Mouse (Mus musculus) fat pad, adult 2 months (tissue): ENCODE measurements around the gene Vhl.

Source experiments
- DNase-seq: peaks from one replicate; pipeline ENCODE4 v3.0.0-alpha.2; 2011; ENCODE audit warnings: low read depth, low spot score; ENCODE audit errors: extremely low read depth

Gene Vhl

DNA sequence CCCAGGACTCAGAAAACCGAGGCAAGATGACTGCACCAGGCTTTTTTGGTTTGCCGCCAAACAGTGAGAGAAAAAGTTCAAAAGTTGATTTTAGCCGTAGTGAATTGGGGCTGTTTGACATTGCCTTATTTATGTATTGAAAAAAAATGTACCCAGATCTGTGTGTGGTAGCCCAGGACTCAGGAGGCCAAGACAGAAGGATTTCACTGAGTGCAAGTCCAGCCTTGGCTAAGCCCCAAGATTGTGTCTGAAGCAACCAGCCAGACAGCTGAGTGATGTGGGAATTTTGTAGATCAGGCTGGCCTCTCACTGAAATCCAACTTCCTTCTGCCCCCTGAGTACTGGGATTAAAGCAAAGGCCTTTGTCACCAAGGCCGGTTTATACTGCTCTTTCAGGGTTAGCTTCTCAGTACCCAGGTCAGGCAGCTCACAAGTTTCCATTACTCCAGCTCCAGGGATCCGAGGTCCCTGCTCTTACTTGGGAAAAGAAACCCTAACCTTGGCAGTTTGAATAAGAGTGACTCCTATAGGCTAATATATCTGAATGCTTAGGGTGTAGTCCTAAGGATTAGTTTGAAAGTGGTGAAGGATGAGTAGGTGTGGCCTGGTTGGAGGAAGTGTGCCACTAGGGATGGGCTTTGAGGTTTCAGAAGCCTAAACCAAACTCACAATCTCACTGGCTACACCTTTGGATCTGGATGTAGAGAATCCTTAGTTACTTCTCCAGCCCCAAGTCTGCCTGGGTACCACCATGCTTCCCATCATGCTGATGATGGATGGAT lies 1.4 kb downstream of the Vhl start:
- DNase-seq = no peak

DNA sequence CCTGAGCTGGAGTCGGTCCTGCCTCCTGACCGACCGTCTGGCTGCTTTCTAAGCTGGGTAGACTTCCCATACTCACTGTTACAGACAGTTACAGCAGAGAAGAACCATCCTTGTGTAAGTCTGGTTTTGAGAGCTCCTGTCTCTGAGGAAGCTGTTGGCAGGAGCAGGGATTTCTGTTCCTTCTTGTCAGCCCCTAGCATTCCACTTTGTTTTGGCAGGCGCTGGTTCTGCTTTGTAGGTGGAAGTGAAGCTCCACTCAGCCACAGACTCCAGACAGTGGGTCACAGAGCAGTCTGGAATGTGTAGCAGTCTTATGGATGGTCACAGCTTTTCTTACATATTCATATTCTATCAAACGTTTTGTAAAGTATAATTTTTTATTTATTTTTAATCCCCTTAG lies 6.6 kb downstream of the Vhl start:
- DNase-seq = no peak

DNA sequence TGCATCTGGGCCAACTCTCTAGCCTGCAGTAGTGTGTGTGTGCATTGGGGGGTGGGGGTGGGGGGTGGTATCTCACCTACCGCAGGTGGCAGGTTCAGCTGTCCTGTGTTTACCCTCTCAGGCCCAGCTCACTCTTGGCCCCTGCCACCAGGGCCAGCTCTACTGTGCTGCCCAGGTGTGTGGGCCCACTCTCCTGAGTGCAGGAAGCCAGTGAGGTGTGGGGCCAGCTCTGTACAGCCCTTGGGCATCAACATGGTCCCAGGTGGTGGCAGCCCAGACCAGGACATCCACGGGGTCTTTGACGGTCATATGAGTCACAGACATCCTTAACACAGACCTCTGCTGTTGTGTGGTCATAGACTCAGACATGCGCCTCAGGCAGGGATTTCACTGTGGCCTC lies 9.1 kb downstream of the Vhl start:
- no peak for DNase-seq

DNA sequence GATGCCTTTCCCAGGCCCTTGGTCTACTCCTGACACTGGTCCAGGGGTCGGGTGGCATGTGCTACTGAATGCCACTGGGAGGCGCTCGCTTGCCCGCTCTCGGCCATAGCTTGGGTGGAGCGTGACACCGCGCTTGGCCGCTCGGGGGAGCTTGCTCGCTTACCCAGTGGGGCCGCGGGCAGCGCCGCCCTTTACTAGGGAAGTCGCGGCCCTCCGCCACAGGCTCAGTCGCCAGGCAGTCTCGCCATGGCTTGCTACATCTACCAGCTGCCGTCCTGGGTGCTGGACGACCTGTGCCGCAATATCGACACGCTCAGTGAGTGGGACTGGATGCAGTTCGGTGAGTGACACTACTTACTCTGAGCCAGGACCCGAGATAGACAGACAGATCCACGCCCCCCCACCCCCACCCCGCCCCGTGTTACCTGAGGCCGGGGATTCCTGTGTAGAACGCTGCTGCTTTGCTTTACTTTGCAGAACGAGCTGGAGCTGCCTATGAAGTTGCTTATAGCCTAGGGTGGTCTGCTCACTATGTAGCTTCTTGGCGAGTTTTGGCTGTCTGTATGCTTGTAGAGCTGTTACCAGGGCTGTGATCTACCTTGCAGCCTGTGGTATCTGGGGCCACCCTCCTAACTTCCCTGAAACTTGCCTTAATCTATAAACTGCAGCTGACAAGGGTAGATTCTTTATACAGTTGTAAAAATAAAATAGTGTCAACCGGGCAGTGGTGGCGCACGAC lies 14.7 kb downstream of the Vhl start, which contains the start of gene Irak2:
Gene Irak2, plus strand, starts transcription at position 166 of the 739 bp plus-strand sequence.
- DNase-seq = no peak

DNA sequence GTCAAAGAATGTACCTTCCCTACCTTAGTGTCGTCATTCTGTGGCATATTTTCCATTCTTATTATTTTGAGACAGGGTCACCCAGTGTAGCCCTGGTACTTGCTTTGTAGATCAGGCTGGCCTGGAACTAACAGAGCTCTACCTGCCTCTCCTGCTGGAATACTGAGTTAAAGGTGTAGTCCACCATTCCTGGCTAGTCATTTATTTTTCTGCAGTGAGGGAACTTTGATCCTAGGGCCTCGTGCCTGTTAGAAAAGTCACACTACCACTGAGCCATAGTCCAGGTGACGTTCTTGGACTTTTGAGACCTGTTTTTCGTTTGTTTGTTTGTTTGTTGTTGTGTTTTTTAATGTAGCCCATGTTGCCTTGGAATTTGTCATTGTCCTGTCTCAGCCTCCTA lies 15.4 kb downstream of the Vhl start:
- DNase-seq = no peak

DNA sequence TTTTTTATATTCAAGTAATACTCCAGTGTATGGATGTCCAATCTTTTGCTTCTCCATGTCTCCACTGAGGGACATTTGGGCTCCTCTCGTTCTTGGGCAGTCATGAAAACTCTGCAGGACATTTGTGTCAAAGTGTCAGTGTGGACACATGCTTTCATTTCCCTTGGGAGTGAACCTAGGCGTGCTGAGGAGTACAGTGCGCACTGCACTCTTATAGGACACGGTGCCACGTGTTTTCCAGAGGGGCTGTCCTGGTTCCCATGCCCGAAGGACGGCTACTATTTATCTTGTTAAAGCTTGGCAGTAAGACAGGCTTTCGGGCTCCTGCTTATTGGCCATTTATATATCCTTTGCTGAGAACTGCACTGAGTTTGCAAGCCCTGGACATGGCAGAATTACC lies 18.8 kb downstream of the Vhl start:
- DNase-seq = no peak

DNA sequence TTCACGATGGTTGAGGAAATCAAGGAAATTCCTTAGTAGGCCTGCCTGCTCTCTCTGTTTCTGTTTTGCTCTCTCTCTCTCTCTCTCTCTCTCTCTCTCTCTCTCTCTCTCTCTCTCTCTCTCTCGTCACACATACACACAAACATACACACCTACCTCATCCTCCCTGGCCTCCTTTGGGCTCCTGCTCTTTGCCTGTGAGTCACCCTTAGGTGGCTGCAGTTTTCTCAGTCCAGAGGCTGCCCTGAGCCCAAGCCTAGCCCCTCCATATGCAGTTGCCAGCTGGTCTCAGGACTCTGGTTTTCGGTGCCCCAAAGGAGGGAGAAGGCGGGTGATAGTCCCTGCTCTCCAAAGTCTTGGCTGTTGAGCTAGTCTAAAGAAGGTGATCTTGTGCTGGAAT lies 19.3 kb downstream of the Vhl start:
- DNase-seq = no peak

DNA sequence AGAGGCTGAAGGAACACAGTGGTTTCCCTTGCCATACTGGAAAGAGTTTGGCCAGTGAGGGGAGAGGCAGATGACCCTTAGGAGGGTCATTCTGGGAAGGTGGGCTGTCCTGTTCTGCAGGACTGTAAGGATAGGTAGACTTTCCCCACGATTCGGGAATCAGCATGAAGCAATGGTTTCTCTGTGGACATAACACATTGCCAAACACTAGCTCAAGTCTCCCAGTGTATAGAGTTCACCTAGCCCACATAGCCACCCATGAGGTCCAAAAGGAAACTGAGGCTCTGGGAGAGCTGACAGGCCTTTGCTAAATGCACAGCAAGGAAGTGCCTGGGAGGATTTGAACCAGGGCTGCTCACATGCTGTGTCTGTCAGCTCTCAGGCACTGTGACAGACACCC lies 20.2 kb downstream of the Vhl start:
- DNase-seq = no peak

DNA sequence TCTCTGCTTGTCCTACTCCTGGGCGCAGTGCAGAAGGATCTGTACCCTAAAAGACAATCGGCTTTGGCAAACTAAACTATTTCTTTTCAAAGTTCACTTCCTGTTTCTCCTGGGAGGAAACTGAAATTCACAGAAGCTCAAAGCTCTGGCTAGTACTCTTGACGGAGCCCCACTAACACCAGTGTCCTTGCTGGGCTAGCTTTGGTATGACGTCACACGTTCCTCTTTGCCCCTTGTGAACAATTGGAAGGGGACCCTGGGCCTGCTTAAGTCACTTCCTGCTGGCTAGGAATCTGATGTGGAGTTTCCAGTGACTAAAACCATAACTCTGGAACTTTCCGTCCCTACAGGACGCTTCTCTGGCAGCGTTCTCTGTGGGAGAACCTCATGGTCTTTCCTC lies 21.0 kb downstream of the Vhl start:
- DNase-seq = no peak

DNA sequence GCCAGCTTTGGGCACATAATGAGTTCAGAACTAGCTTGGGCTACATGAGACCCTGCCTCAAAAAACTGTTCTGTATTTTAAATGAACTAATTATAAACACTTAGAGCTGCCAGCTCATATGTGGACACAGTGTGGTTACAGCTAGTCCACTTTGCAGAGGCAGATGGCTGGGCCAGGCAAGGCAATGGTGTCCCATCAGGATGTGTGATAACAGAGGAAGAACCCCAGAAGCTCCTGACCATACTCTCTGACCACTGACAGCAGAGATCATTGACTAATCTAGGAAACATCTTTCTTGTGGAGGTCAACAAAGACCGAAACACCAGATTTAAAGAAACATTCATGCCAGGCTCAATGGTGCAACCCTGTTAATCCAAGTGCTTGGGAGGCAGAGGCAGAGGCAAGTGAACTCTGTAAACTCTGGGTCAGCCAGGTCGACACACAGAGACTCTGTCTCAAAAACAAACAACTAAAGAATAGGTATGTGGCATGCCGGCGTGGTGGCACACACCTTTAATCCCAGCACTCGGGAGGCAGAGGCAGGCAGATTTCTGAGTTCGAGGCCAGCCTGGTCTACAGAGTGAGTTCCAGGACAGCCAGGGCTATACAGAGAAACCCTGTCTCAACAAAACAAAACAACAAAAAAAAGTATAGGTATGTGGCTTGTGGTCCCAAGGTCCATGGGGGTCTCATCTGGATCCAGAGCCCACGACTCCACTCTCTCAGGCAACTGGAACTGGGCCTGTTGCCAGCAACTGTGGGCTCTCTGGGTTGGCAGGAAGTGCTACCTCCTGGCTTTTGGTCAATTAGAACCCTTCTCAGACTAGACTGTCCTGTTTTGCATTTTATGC lies 25.8 kb downstream of the Vhl start:
- DNase-seq = no peak

DNA sequence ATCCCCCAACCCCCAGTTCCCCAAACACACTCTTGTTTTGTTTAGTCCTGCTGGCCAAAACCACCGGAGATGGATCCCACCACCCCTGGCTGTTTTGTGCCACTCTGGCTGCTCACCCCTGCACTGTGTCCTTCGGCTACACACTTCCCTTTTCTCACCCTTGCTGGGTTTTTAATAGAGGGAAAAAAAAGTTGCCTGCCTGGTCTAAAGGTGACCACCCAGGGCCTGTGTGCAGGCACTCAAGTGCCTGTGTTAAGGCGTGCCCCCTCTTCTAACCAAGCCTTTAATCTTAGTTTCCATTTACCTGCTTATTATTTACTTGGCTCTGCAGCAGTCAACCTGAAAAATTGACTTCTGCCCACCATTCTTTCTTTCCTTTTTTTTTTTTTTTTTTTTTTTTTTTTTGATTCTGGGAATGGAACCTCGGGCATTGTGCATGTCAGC lies 26.5 kb downstream of the Vhl start:
- no peak for DNase-seq

DNA sequence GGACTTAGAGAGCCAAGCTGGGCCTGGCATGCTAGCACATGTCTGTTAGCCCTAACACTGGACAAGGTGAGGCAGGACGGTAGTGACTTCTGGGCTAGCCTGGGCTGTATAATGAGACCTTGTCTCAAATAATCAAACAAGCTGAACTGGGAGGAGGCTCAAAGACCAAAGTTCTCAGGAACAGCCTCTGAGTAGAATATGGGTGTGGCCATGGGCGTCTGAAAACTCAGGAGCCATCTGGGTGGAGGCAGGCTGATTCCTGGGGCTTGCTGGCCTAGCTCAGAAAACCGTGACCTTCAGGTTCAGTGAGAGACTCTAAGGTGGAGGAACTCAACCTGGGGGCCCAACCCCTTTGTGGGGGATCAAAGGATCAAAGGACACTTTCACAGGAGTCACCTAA lies 27.9 kb downstream of the Vhl start:
- no peak for DNase-seq

DNA sequence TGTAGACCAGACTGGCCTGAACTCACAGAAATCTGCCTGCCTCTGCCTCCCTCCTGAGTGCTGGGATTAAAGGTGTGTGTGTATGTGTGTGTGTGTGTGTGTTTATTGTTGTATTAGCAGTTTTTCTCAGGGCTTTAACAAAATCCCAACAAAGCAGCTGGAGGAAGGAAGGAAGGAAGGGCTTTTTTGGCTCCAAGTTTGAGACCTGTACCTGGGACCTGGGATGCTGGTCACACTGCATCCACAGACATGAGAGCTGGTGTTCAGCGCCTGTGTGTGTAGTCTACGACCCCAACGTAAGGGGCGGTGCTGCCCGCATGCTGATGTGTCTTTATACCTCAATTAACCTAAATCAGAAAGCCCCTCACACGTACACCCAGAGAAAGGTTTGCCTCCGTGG lies 29.8 kb downstream of the Vhl start:
- no peak for DNase-seq

DNA sequence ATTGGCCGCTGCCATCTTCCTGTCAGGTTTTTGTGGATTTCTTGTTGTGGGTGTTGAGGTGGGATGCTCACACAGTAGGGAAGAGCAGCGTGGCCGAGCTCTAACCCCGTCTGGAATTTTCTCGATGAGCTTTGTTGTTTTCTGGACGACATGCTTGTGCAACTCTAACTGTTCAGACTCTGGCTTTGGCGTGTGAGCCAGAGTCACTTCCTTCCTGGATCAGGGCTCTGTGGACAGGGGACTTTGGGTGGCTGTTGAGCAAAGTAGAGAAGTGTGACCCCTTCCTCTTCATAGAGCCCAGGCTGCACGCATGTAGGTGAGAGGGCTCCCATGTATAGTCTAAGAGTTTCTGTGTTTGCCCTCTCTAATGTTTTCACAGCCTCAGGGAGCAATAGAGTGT lies 30.3 kb downstream of the Vhl start:
- no peak for DNase-seq

DNA sequence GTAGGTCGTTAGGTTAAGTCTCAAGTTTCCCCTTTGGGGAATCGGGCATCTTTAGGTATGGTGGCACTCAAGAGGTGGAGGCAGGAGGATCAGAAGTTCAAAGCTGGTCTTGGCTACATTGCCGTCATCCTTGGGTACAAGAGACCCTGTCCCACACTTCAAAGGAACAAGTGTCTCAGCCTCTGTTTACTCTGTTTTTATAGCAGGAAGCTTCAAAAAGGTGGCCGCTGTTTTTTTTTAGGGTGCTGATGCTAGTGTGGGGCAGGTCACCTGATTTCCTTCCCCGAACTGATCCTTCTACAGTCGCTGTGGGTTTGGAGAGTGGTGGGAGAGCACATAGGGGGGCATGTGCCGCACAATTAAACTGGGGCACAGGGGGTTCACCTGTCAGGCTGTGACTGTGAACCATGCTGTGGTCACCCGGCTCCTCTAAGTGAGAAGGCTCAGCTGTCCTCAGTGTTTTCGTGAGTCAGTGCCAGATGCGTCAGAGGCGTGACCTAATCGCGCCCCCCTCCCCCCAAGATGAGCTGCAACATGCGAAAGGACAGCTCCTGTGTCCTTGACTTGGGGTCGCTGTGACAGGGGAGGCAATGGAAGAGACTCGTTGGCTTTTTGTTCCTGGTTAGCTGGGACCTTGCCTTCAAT lies 31.1 kb downstream of the Vhl start:
- no peak for DNase-seq

DNA sequence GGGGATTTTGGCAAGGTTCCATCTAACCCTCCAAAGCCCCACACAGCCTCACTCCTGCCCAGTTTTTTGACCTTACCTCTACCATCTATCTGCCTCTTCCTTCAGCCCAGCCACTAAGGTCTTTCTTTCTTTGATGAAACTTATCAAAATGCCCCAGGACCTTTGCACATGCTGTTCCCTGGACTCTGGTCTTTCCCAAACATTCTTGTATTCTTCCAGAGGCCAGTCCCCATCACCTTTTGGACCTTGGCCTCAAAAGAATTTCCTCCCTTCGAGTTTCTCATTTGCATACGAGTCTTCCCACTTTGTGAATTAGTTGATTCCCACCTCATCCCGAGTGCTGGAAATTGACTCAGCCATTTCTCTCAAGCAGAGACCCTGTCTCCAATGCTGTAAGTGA lies 31.7 kb downstream of the Vhl start:
- no peak for DNase-seq

DNA sequence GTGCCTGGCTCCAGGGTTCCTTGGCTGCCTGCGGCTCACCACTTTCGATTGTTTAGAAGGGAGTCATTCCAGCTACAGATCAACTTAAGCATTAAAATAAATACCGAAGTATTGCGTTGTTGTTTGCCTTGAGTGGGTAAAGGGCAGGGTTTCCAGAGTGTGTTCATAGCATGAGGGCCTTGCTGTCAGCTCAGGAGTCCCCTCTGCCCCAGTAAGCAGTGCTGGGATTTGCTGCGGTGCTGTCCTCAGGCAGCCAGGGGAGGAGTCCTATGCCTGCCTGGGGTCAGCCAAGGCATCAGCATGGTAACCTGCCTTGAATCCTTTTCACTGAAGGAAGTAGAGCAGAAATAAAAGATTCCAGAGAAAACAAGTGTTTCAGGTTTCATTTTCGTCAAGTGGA lies 33.1 kb downstream of the Vhl start:
- peak; percentile 80 for DNase-seq

DNA sequence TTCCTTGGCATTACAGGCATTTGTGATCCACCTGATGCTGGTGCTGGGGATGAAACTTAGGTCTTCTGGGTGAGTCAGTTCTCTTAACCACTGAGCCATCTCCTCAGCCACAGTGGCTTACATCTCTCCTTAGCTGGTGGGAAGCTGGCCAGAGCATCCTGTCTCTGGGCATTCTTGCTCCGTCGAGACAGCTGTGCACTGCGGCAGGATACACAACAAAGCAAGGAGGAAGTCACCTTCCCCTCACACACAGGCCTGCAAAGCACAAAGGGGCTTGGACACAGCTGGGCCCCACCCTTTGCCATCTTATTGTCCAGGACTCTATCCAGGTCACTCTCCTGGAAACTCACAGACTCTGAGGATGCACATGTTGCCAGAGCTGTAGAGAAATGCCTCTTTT lies 34.5 kb downstream of the Vhl start:
- no peak for DNase-seq

DNA sequence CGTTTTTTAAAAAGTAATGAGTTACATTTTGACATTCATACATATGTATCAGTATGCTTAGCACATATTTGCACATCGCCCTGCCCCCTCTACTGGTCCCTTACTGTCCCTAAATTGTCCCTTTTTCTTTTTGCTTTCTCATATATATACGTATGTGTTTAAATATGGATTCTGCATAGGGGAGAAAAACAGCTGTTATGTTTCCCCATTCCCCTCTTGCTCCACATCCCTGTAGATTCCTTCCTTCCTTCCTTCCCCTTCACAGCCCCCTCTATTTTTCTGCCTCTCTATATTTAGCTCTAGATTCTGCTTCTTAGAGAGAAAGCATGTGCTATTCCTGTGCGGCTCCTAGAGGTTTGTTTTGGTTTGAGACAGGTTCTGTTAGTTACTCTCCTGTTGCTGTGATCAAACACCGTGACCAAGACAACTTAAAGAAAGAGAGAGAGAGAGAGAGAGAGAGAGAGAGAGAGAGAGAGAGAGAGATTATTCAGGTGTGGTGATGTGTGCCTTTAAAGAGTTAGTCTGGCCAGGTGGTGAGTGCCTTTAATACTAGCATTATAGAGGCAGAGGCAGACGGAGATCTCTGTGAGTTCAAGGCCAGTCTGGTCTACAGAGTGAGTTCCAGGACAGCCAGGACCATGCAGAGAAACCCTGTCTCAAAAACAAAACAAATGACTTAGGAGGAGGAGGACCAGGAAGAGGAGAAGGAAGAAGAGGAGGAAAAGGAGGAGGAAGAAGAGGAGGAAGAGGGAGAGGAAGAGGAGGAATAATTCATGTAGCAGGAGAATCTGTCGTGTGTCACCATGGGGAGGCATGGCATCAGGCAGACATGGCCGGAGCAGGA lies 36.1 kb downstream of the Vhl start:
- DNase-seq = no peak
